Mouse (Mus musculus) embryo, embryonic 10 days (tissue): Measurements from ENCODE around the gene Gprin1.

Experiments used
- DNase-seq: peaks from one replicate; pipeline ENCODE4 v3.0.0-alpha.2; 2015; ENCODE audit warnings: low spot score

Gprin1 gene

DNA sequence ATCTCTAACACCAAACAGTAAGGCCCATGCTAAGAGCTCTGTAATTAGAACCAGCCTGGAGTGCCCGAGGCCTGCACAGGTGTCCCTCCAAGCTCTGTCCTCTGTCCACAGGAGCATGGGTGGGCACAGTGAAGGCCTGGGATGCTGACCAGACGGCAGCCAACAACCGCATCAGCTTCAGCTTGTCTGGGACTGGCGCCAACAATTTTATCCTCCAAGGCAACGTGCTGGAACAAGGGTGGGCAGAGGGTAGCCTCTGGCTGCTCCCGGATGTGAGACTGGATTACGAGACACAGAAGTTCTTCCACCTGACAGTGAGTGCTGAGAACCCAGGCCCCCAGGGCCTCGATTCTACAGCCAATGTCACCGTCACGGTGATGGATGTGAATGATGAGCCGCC is 23.5 kb downstream of the Gprin1 start:
- DNase-seq, result no peak

GRCm38 (mm10) chr13:54723143-54723542 is 26.5 kb downstream of the Gprin1 start:
- no peak for DNase-seq

GRCm38 (mm10) chr13:54716916-54717315 is 32.8 kb downstream of the Gprin1 start:
- peak; percentile 65 for DNase-seq

- DNase-seq, result no peak
These were observed 34.7 kb downstream of the Gprin1 start for GRCm38 (mm10) chr13:54714996-54715395.

DNA sequence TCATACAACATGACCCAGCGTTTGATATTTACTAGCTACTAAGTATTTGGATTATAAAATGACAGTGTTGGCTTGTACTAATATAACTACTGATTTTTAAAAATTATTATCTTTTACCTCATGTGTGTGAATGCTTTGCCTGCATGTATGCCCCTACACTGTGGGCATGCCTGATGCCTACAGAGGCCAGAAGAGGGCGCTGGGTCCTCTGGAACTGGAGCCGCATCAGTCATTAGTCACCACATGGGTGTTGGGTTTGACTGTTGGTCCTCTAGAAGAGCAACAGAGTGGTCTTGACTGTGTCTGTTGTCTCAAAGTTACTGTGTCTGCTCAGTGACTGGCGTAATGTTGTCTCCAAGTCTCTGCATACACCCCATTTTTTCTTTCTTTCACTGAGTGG is 35.3 kb downstream of the Gprin1 start:
- DNase-seq, result no peak

- no peak for DNase-seq
These were observed 38.8 kb downstream of the Gprin1 start for GRCm38 (mm10) chr13:54710866-54711265.

DNA sequence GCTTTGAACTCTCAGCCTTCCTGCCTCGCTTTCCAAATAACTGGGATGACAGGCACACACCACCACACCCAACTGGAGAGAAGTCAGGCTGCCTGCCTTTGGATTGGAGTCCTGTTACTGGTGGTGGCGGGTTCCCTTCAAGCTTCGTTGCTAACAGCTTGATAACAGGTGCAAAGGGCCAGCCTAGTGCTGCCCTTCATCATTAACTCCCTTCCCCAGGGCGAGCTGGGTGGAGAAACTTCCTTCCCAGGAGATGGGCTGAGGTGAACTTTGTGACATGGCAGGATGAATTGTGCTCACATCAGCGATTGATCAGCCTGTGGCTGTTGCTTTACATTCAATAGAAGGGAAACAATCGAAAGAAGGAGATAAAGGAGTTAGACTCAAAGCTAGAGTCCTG is 44.8 kb downstream of the Gprin1 start:
- no peak for DNase-seq

DNA sequence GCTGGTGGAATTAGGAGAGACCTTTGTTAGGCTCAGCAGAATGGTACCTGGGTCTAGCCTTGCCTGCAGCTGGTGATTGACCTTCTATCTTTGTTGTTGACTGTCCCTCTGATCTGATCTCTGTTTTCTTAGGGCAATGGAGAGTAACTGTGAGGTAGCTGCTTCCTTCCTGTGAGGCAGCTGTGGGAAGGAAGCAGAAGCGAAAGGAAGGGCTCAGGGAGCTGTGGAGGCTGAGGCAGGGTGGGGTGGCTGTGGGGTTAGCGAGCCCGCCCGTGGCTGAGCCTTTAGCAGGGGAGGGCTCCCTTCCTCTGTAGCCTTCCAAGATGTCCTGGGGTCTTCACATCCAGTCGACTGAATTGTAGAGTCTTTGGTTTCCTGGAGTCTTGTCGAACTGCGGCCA is 47.2 kb downstream of the Gprin1 start:
- DNase-seq, result no peak

- no peak for DNase-seq
These were observed 48.4 kb downstream of the Gprin1 start, which contains the start of gene Cdhr2 for GRCm38 (mm10) chr13:54701243-54701642. Gene Cdhr2 (plus strand): TSS chr13:54701461.

- DNase-seq, result no peak
These were observed 54.0 kb downstream of the Gprin1 start for GRCm38 (mm10) chr13:54695479-54696230.

DNA sequence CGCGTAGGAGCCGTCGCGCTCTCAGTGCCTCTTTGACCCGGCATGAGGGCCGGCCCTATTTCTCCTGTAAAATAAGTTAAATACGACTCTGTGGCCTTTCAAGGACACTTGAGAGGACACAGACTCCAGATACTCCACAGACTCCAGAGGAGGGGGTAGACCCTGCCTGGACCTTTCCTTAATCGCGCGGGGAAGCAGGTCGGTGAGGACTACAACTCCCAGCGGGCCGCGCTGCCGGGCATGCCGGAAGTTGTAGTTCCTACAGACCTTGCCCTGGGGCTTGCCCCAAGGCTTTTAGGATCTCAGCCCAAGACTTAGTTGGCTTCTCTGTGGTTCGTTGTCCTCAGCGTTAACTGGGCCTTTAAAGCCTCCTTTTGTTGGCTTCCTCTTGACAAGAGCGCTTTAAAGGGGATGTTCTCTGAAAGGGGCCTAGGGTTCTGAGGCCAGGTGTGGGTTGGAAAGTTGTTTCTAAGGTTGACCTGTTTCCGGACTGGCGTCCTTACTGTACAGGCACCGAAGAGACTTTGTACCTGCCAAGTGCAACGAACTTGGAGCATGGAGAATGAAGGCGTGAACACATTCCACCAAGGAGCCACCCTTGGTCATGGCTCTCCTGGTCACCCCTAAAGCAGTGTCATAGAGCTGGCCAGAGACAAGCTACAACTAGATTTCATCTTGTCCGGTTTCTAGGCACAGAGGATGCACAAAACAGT is 55.2 kb downstream of the Gprin1 start:
- DNase-seq, result peak; percentile 84

DNA sequence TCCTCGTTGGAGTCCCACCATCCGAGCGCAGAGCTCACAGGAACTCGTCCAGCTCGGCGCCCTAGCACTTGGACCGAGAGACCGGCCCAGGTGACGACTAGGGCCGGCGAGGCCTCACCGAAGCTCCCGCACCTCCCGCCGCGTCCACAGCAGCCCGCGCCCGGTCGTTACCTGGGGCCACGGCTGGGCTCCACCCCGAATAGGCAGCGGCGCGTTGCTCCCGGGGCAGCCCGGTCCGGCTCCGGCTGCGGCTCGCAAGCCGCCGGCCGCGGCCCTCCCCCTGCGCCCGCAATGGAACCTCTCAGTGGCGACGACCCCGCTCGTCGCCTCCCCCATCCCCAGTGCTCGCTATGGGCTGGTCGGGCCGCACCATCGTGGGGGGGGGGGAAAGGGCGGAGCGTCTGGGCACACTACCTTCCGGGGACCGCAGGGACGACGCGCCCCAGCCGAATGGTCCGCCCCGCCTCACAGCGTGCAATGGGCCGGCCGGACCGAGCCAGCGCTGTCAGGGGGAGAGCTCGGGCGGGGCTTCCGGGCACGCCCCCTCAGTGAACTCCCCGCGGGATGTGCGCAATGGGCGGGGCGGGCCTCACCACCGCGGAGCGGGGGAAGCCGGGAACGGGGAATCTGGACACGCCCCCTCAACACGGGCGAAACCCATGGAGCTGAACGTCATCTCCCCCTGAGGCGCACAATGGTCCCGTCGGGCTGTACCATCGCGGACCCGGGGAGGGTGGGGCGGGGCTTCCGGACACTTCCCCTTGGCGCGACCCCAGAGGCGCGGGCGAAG is 55.9 kb downstream of the Gprin1 start, which contains the start of gene Rnf44:
TSS of gene Rnf44 (minus strand) at position 350 of the 790 bp plus-strand sequence.
- DNase-seq, result peak; percentile 97

- DNase-seq, result no peak
These were observed 56.7 kb downstream of the Gprin1 start for GRCm38 (mm10) chr13:54692711-54693557.

GRCm38 (mm10) chr13:54691737-54692136 is 57.9 kb downstream of the Gprin1 start:
- DNase-seq, result no peak

DNA sequence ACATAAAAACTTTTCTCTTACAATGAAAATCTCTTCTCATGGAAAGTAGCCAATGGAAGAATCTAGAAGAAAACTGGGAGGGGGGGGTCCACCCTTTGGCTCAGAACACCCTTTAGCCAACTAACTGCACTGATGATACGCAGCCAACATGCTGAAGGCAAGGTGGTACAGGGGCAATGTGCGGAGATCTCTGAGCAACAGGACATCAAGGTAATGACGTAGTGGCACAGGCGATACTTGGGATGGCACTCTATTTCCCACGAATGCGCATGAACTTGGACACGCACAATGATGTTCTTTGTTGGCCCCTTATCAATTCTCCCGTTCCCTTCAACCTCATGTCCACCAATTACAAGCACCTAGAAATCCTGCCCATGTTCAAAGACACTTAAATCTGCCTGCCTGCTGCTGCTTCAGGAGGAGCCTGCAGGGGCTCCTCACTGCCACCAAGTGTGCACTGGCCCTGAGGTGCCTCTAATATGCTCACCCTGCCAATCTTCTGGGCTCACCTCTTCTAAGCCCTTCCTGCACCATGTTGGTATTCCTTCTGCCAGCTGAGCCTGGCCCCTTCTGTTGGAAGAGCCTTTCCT is 59.4 kb downstream of the Gprin1 start:
- no peak for DNase-seq

DNA sequence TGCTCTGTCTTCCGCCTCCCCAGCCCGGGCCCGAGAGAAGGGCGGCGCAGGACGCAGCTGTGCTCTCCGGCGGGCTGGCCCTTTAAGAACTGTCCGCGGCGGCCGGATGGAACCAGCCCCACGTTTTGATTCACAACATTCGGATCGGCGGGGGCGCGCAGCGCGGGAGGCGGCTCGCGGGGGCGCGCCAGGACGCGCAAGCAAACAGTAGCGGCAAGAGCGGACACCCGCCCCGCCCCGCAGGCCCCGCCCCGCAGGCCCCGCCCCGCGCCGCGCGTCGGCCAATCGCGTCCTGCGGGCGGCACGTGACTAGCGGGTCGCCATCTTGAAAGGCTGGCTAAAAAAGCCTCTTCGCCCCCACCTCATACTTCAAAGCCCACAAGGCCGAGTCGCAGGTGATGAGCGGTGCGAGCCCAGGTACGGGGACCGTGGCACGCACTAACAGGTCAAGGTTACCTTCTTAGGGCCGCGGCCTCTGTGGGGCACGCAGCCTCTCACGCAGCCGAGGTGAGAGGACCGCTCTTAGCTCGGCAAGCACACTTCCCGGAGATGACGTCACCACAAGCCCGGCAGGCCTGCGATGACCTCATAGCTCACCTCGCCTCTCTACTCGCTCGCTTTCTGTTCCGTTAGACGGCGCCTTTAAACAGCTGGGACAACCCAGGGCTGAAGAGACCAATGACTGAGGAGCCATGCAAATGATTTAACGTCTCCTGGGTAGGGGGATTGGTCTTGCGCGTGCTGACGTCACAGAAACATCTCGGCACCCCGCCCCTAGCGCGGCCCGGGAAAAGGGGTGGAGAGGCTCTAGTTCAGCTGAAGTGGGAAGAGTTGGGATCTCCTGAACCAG is 61.9 kb downstream of the Gprin1 start:
- DNase-seq, result peak; percentile 96

GRCm38 (mm10) chr13:54687096-54687495 is 62.6 kb downstream of the Gprin1 start:
- peak; percentile 87 for DNase-seq
